Mouse (Mus musculus): Measurements from ENCODE around the gene 1700011L22Rik.

Gene 1700011L22Rik

GRCm38 (mm10) chr8:79185488-79185887 lies 62.9 kb downstream of the 1700011L22Rik start:
- ATAC-seq (ENCODE audit: insufficient number of reproducible peaks, low FRiP score, low TSS enrichment): no peak

- ATAC-seq (ENCODE audit: insufficient number of reproducible peaks, low FRiP score, low TSS enrichment): no peak
These were observed 68.7 kb downstream of the 1700011L22Rik start for GRCm38 (mm10) chr8:79179678-79180077.

- ATAC-seq (ENCODE audit: insufficient number of reproducible peaks, low FRiP score, low TSS enrichment): no peak
These were observed 72.4 kb downstream of the 1700011L22Rik start for GRCm38 (mm10) chr8:79175991-79176390.

GRCm38 (mm10) chr8:79173606-79174005 lies 74.8 kb downstream of the 1700011L22Rik start:
- no peak for ATAC-seq (ENCODE audit: insufficient number of reproducible peaks, low FRiP score, low TSS enrichment)

- ATAC-seq (ENCODE audit: insufficient number of reproducible peaks, low FRiP score, low TSS enrichment): no peak
These were observed 83.1 kb downstream of the 1700011L22Rik start for GRCm38 (mm10) chr8:79165276-79165675.

GRCm38 (mm10) chr8:79164336-79164735 lies 84.0 kb downstream of the 1700011L22Rik start:
- no peak for ATAC-seq (ENCODE audit: insufficient number of reproducible peaks, low FRiP score, low TSS enrichment)

GRCm38 (mm10) chr8:79162533-79163308 lies 85.6 kb downstream of the 1700011L22Rik start:
- ATAC-seq (ENCODE audit: insufficient number of reproducible peaks, low FRiP score, low TSS enrichment): no peak

- ATAC-seq (ENCODE audit: insufficient number of reproducible peaks, low FRiP score, low TSS enrichment): no peak
These were observed 87.1 kb downstream of the 1700011L22Rik start for GRCm38 (mm10) chr8:79161172-79161778.
